Mouse (Mus musculus): ENCODE results near the gene Lrch1. TPM values are rescaled to one million over a fixed set of nuclear protein-coding genes. Genes with fewer than 3 reads are reported as not detected.

Gene Lrch1
- total and polyA plus RNA-seq, 3 experiments: 2.8 to 6.1 TPM; not detected in 1

GRCm38 (mm10) chr14:74996556-74996955 is 48.9 kb upstream of the Lrch1 start:
- TF ChIP-seq MAZ (IDR thresholded peaks at IDR 0.05; ENCODE audit: low read depth, low read length) (no peak), ZC3H11A (IDR thresholded peaks at IDR 0.05; ENCODE audit: low read depth, low read length) (no peak), MAFK (IDR thresholded peaks at IDR 0.05; ENCODE audit: borderline replicate concordance, low read depth, low read length) (no peak), SIN3A (IDR thresholded peaks at IDR 0.05; ENCODE audit: low read length) (no peak), CHD2 (IDR thresholded peaks at IDR 0.05; ENCODE audit: low read length) (no peak), UBTF (IDR thresholded peaks at IDR 0.05; ENCODE audit: borderline replicate concordance, insufficient read depth, low read depth, low read length) (no peak), MAX (IDR thresholded peaks at IDR 0.05; ENCODE audit: low read length) (no peak), MEF2A (IDR thresholded peaks at IDR 0.05; ENCODE audit: extremely low read depth, insufficient replicate concordance, low read depth, low read length, poor library complexity, severe bottlenecking) (no peak), KAT2A (conservative IDR thresholded peaks at IDR 0.05; ENCODE audit: low read depth, low read length) (no peak), ETS1 (IDR thresholded peaks at IDR 0.05; ENCODE audit: low read depth, low read length) (no peak), POLR2A (IDR thresholded peaks at IDR 0.05; ENCODE audit: control insufficient read depth in 1 of 2, insufficient read depth in 1 of 2, low read depth in 1 of 2, low read length in 2 of 2, poor library complexity in 1 of 2) (no peak), JUND (IDR thresholded peaks at IDR 0.05; ENCODE audit: low read depth, low read length) (no peak), USF2 (IDR thresholded peaks at IDR 0.05; ENCODE audit: borderline replicate concordance in 1 of 2, insufficient read depth in 1 of 2, low read depth in 1 of 2, low read length in 2 of 2) (no peak), RAD21 (IDR thresholded peaks at IDR 0.05; ENCODE audit: low read depth, low read length) (no peak), USF1 (IDR thresholded peaks at IDR 0.05; ENCODE audit: low read depth, low read length) (no peak), GABPA (IDR thresholded peaks at IDR 0.05; ENCODE audit: low read depth, low read length) (no peak), TBP (IDR thresholded peaks at IDR 0.05; ENCODE audit: low read depth, low read length) (no peak), EP300 (IDR thresholded peaks at IDR 0.05; ENCODE audit: low read depth in 1 of 2, low read length in 2 of 2) (no peak), CHD1 (IDR thresholded peaks at IDR 0.05; ENCODE audit: low read depth, low read length) (no peak), HCFC1 (IDR thresholded peaks at IDR 0.05; ENCODE audit: low read depth, low read length) (no peak)
- Histone ChIP-seq H3K79me2 (ENCODE audit: control insufficient read depth, insufficient read depth, low read length, poor library complexity) (no peaks in the 10 kb centered on the region), H3K27ac (ENCODE audit: control insufficient read depth, low read depth, low read length) (no peak overlapping the region), H3K9me3 (replicated peaks; ENCODE audit: insufficient read depth, low read length) (no peaks in the 10 kb centered on the region), H3K36me3 (ENCODE audit: control insufficient read depth in 1 of 2, insufficient read depth in 2 of 2, low read length in 2 of 2) (no peaks in the 10 kb centered on the region), H3K4me1 (ENCODE audit: control insufficient read depth in 1 of 2, insufficient read depth in 2 of 2, low read length in 2 of 2) (no peaks in the 10 kb centered on the region), H3K9ac (ENCODE audit: control insufficient read depth, low read depth, low read length, poor library complexity, severe bottlenecking) (no peak overlapping the region), H3K27me3 (ENCODE audit: control insufficient read depth in 1 of 2, insufficient read depth in 2 of 2, low read length in 2 of 2) (peaks cover 0 to 2% of the 10 kb centered on the region in 2 experiments; a peak in 2 of 4 replicates), H3K4me3 (ENCODE audit: control insufficient read depth in 1 of 2, insufficient read depth in 1 of 2, low read depth in 2 of 2, low read length in 2 of 2) (no peak overlapping the region)
- DNase-seq (ENCODE audit: low read depth, low spot score): no peak

- H3K27ac ChIP-seq (ENCODE audit: control insufficient read depth, low read depth, low read length): no peak overlapping the region
- no peak overlapping the region for H3K4me3 ChIP-seq (ENCODE audit: control insufficient read depth in 1 of 2, insufficient read depth in 1 of 2, low read depth in 2 of 2, low read length in 2 of 2)
- peaks cover 5 to 15% of the 10 kb centered on the region in 2 experiments for H3K4me1 ChIP-seq (ENCODE audit: control insufficient read depth in 1 of 2, insufficient read depth in 2 of 2, low read length in 2 of 2)
- peaks cover 0 to 2% of the 10 kb centered on the region in 2 experiments; a peak in 1 of 4 replicates for H3K27me3 ChIP-seq (ENCODE audit: control insufficient read depth in 1 of 2, insufficient read depth in 2 of 2, low read length in 2 of 2)
- DNase-seq (ENCODE audit: low read depth, low spot score): peak; percentile 78
- H3K36me3 ChIP-seq (ENCODE audit: control insufficient read depth in 1 of 2, insufficient read depth in 2 of 2, low read length in 2 of 2): peaks cover 0 to 9% of the 10 kb centered on the region in 2 experiments; a peak in 1 of 4 replicates
- H3K79me2 ChIP-seq (ENCODE audit: control insufficient read depth, insufficient read depth, low read length, poor library complexity): no peaks in the 10 kb centered on the region
- TF ChIP-seq CTCF (IDR thresholded peaks at IDR 0.05 in 2 of 3, conservative IDR thresholded peaks at IDR 0.05 in 1 of 3; ENCODE audit: control insufficient read depth in 1 of 3, insufficient read depth in 1 of 3, low read depth in 2 of 3, low read length in 3 of 3, poor library complexity in 1 of 3, severe bottlenecking in 1 of 3) (peak; percentile 38 to 84 (median 51)), MAFK (IDR thresholded peaks at IDR 0.05; ENCODE audit: borderline replicate concordance, low read depth, low read length) (no peak), ZC3H11A (IDR thresholded peaks at IDR 0.05; ENCODE audit: low read depth, low read length) (peak; percentile 85), EP300 (IDR thresholded peaks at IDR 0.05; ENCODE audit: low read depth in 1 of 2, low read length in 2 of 2) (no peak), SMC3 (IDR thresholded peaks at IDR 0.05; ENCODE audit: low read depth, low read length) (peak; percentile 84), RAD21 (IDR thresholded peaks at IDR 0.05; ENCODE audit: low read depth, low read length) (peak; percentile 94), JUND (IDR thresholded peaks at IDR 0.05; ENCODE audit: low read depth, low read length) (no peak)
- no peak overlapping the region for H3K9ac ChIP-seq (ENCODE audit: control insufficient read depth, low read depth, low read length, poor library complexity, severe bottlenecking)
- no peaks in the 10 kb centered on the region for H3K9me3 ChIP-seq (replicated peaks; ENCODE audit: insufficient read depth, low read length)
Observed at GRCm38 (mm10) chr14:74990504-74990903, 42.8 kb upstream of the Lrch1 start.
